Mouse (Mus musculus): ENCODE measurements around the gene Gal3st2b. TPM values are rescaled to one million over a fixed set of nuclear protein-coding genes. Genes with fewer than 3 reads are reported as not detected.
"Not testable (repeated sequence)": the region's sequence is repeated elsewhere in the genome, so short reads cannot be mapped to it uniquely, and the experiment has no call there.

The Gal3st2b gene
- total RNA-seq (2021) = under 1 TPM; 0.38 to 0.86 TPM

GRCm38 (mm10) chr1:93918011-93918410 lies at the start of gene Gal3st2b:
Gene Gal3st2b, plus strand, starts transcription at chr1:93918311.
- DNase-seq = not testable (repeated sequence)
- intact Hi-C loops (cut with DNase I) = loop anchor here (10.0 kb wide), 1 partner anchor 83 kb away; no protein-coding TSS in a partner anchor

- intact Hi-C loops (cut with DNase I); DNase-seq: not testable (repeated sequence)
Observed at GRCm38 (mm10) chr1:93871594-93872105, 46.5 kb upstream of the Gal3st2b start.

- intact Hi-C loops (cut with DNase I); DNase-seq: not testable (repeated sequence)
Observed at GRCm38 (mm10) chr1:93874405-93874804, 43.7 kb upstream of the Gal3st2b start.

GRCm38 (mm10) chr1:93881778-93882177 lies 36.3 kb upstream of the Gal3st2b start:
- DNase-seq; intact Hi-C loops (cut with DNase I): not testable (repeated sequence)

GRCm38 (mm10) chr1:93890936-93891335 lies 27.2 kb upstream of the Gal3st2b start:
- DNase-seq; intact Hi-C loops (cut with DNase I): not testable (repeated sequence)

- DNase-seq; intact Hi-C loops (cut with DNase I): not testable (repeated sequence)
Observed at GRCm38 (mm10) chr1:93897395-93897794, 20.7 kb upstream of the Gal3st2b start.

- DNase-seq; intact Hi-C loops (cut with DNase I): not testable (repeated sequence)
Observed at GRCm38 (mm10) chr1:93901291-93901690, 16.8 kb upstream of the Gal3st2b start.

GRCm38 (mm10) chr1:93906690-93907089 lies 11.4 kb upstream of the Gal3st2b start:
- intact Hi-C loops (cut with DNase I); DNase-seq: not testable (repeated sequence)

GRCm38 (mm10) chr1:93908977-93909586 lies 9.0 kb upstream of the Gal3st2b start:
- intact Hi-C loops (cut with DNase I); DNase-seq: not testable (repeated sequence)

- not testable (repeated sequence) for DNase-seq
- intact Hi-C loops (cut with DNase I) = loop anchor here (10.0 kb wide), 1 partner anchor 77 kb away; no protein-coding TSS in a partner anchor
Observed at GRCm38 (mm10) chr1:93911877-93912276, 6.2 kb upstream of the Gal3st2b start.

- intact Hi-C loops (cut with DNase I) = loop anchor here (10.0 kb wide), 1 partner anchor 82 kb away; no protein-coding TSS in a partner anchor
- DNase-seq = not testable (repeated sequence)
Observed at GRCm38 (mm10) chr1:93917160-93917559, 951 bp upstream of the Gal3st2b start.

GRCm38 (mm10) chr1:93918775-93919174 lies 664 bp downstream of the Gal3st2b start:
- intact Hi-C loops (cut with DNase I) = loop anchor here (10.0 kb wide), 1 partner anchor 84 kb away; no protein-coding TSS in a partner anchor
- not testable (repeated sequence) for DNase-seq

GRCm38 (mm10) chr1:93919321-93919720 lies 1.2 kb downstream of the Gal3st2b start:
- intact Hi-C loops (cut with DNase I) = loop anchor here (10.0 kb wide), 1 partner anchor 85 kb away; no protein-coding TSS in a partner anchor
- DNase-seq = not testable (repeated sequence)

- intact Hi-C loops (cut with DNase I) = loop anchor here (2.0 kb wide), 1 partner anchor 64 kb away; no protein-coding TSS in a partner anchor
- not testable (repeated sequence) for DNase-seq
Observed at GRCm38 (mm10) chr1:93922609-93923008, 4.5 kb downstream of the Gal3st2b start.

- not testable (repeated sequence) for DNase-seq
- intact Hi-C loops (cut with DNase I) = loop anchor here (2.0 kb wide), 1 partner anchor 64 kb away; no protein-coding TSS in a partner anchor
Observed at GRCm38 (mm10) chr1:93923098-93923497, 5.0 kb downstream of the Gal3st2b start.

GRCm38 (mm10) chr1:93935378-93935777 lies 17.3 kb downstream of the Gal3st2b start:
- DNase-seq; intact Hi-C loops (cut with DNase I): not testable (repeated sequence)

GRCm38 (mm10) chr1:93937807-93938206 lies 19.7 kb downstream of the Gal3st2b start:
- DNase-seq; intact Hi-C loops (cut with DNase I): not testable (repeated sequence)

GRCm38 (mm10) chr1:93938415-93938814 lies 20.3 kb downstream of the Gal3st2b start:
- DNase-seq; intact Hi-C loops (cut with DNase I): not testable (repeated sequence)

GRCm38 (mm10) chr1:93949087-93949486 lies 31.0 kb downstream of the Gal3st2b start:
- DNase-seq; intact Hi-C loops (cut with DNase I): not testable (repeated sequence)

- intact Hi-C loops (cut with DNase I) = not testable (repeated sequence)
Observed at GRCm38 (mm10) chr1:93966489-93966888, 48.4 kb downstream of the Gal3st2b start.

GRCm38 (mm10) chr1:93970380-93970779 lies 52.3 kb downstream of the Gal3st2b start:
- DNase-seq; intact Hi-C loops (cut with DNase I): not testable (repeated sequence)

More at GRCm38 (mm10) chr1:93966489-93966888, 48.4 kb downstream of the Gal3st2b start:
- DNase-seq = not testable (repeated sequence)
